9 mouse cellular contexts compared by ENCODE assay signal in genomic region chr1:133713009-133713370, GRCm38 (mm10). TPM values are rescaled to one million over a fixed set of nuclear protein-coding genes. Genes with fewer than 3 reads are reported as not detected.
A peak's percentile ranks its signal among the peaks of the same experiment; 100 is the strongest.
DNase-seq lines count a peak whose midpoint lies in the region; ATAC-seq lines count a peak whose summit lies in the region.
"Had no signal": no experiment of that assay in that cellular context is flagged by ENCODE, and none has a peak within 500 bp of the region (broad histone marks: within the 10 kb centered on the region; RNA-seq: fewer than 3 reads in every experiment).

No protein-coding gene starts in this region.

- H3K27ac ChIP-seq in hindbrain, embryonic 10.5 days: 0 out of 2 replicates have a peak overlapping the region, but pooled peaks have one; percentile 37
- H3K27ac ChIP-seq in hindbrain, embryonic 11.5 days (ENCODE audit: low read depth, low read length): no peak overlapping the region
- H3K27ac ChIP-seq in neural tube, embryonic 13.5 days (replicated peaks): 0 out of 2 replicates have a peak overlapping the region, but pooled peaks have one; percentile 14
- no peak overlapping the region for H3K27ac ChIP-seq in neural tube, embryonic 15.5 days (replicated peaks)
- no peak overlapping the region for H3K27ac ChIP-seq in hindbrain, embryonic 14.5 days
- H3K27ac ChIP-seq in intestine, embryonic 16.5 days (ENCODE audit: low read length): no peak overlapping the region

- H3K4me1 ChIP-seq in hindbrain, embryonic 10.5 days (replicated peaks): peaks cover 38% of the 10 kb centered on the region
- no peaks in the 10 kb centered on the region for H3K4me1 ChIP-seq in hindbrain, embryonic 11.5 days (replicated peaks; ENCODE audit: control insufficient read depth, insufficient read depth, low read length)
- peaks cover 14% of the 10 kb centered on the region; the same call in 1 of the 2 replicates for H3K4me1 ChIP-seq in neural tube, embryonic 13.5 days (replicated peaks)
- H3K4me1 ChIP-seq in neural tube, embryonic 15.5 days: no peaks in the 10 kb centered on the region; the same call in 1 of the 2 replicates
- peaks cover 10% of the 10 kb centered on the region; the same call in 1 of the 2 replicates for H3K4me1 ChIP-seq in hindbrain, embryonic 14.5 days (replicated peaks; ENCODE audit: control insufficient read depth, insufficient read depth, low read length)
- H3K4me1 ChIP-seq in intestine, embryonic 16.5 days (ENCODE audit: control insufficient read depth, insufficient read depth, low read length): peaks cover 6% of the 10 kb centered on the region; the same call in 1 of the 2 replicates

- H3K4me2 ChIP-seq in hindbrain, embryonic 11.5 days (replicated peaks; ENCODE audit: low read depth, low read length): no peak overlapping the region
- no peak overlapping the region for H3K4me2 ChIP-seq in neural tube, embryonic 13.5 days
- H3K4me2 ChIP-seq in neural tube, embryonic 15.5 days: no peak overlapping the region
- no peak overlapping the region for H3K4me2 ChIP-seq in hindbrain, embryonic 14.5 days (replicated peaks)
- H3K4me2 ChIP-seq in intestine, embryonic 16.5 days (ENCODE audit: low read depth, low read length): no peak overlapping the region

- no peaks in the 10 kb centered on the region for H3K9me3 ChIP-seq in hindbrain, embryonic 10.5 days
- H3K9me3 ChIP-seq in hindbrain, embryonic 11.5 days (ENCODE audit: control insufficient read depth, low read length): no peaks in the 10 kb centered on the region
- no peaks in the 10 kb centered on the region for H3K9me3 ChIP-seq in neural tube, embryonic 13.5 days
- H3K9me3 ChIP-seq in neural tube, embryonic 15.5 days (replicated peaks): no peaks in the 10 kb centered on the region
- H3K9me3 ChIP-seq in hindbrain, embryonic 14.5 days (ENCODE audit: control insufficient read depth, low read length): no peaks in the 10 kb centered on the region
- no peaks in the 10 kb centered on the region for H3K9me3 ChIP-seq in intestine, embryonic 16.5 days (ENCODE audit: control insufficient read depth, low read length)

- H3K4me3 ChIP-seq in hindbrain, embryonic 10.5 days: no peak overlapping the region
- no peak overlapping the region for H3K4me3 ChIP-seq in hindbrain, embryonic 11.5 days (ENCODE audit: low read depth, low read length)
- no peak overlapping the region for H3K4me3 ChIP-seq in neural tube, embryonic 13.5 days
- no peak overlapping the region for H3K4me3 ChIP-seq in neural tube, embryonic 15.5 days (replicated peaks)
- H3K4me3 ChIP-seq in hindbrain, embryonic 14.5 days (replicated peaks; ENCODE audit: low read length): no peak overlapping the region
- no peak overlapping the region for H3K4me3 ChIP-seq in intestine, embryonic 16.5 days (ENCODE audit: low read length)

- 38% methylated on average over 2 of the region's 2 CpGs for WGBS in hindbrain, embryonic 10.5 days
- WGBS in hindbrain, embryonic 11.5 days: 29% methylated on average over 2 of the region's 2 CpGs
- 44% methylated on average over 2 of the region's 2 CpGs for WGBS in neural tube, embryonic 13.5 days
- WGBS in neural tube, embryonic 15.5 days: 37% methylated on average over 2 of the region's 2 CpGs
- WGBS in hindbrain, embryonic 14.5 days: 33% methylated on average over 2 of the region's 2 CpGs
- WGBS in intestine, embryonic 16.5 days: 44% methylated on average over 2 of the region's 2 CpGs

- no peak for DNase-seq in hindbrain, embryonic 10.5 days (ENCODE audit: low spot score)
- no peak for DNase-seq in hindbrain, embryonic 11.5 days (ENCODE audit: low spot score)
- DNase-seq in hindbrain, embryonic 14.5 days (ENCODE audit: low spot score): peak; percentile 27
- peak; percentile 52 for DNase-seq in lung, postnatal 10 days
- no peak for DNase-seq in urinary bladder, postnatal 10 days (ENCODE audit: low spot score)
- DNase-seq: gastrocnemius, postnatal 25 days had no signal

- no peaks in the 10 kb centered on the region for H3K27me3 ChIP-seq in hindbrain, embryonic 10.5 days (ENCODE audit: insufficient read depth, poor library complexity, severe bottlenecking)
- H3K27me3 ChIP-seq in hindbrain, embryonic 11.5 days (ENCODE audit: control insufficient read depth, insufficient read depth, low read length): no peaks in the 10 kb centered on the region
- H3K27me3 ChIP-seq in neural tube, embryonic 13.5 days: no peaks in the 10 kb centered on the region
- no peaks in the 10 kb centered on the region for H3K27me3 ChIP-seq in neural tube, embryonic 15.5 days (replicated peaks)
- H3K27me3 ChIP-seq in hindbrain, embryonic 14.5 days (ENCODE audit: control insufficient read depth, insufficient read depth, low read length): no peaks in the 10 kb centered on the region
- no peaks in the 10 kb centered on the region for H3K27me3 ChIP-seq in intestine, embryonic 16.5 days (replicated peaks; ENCODE audit: control insufficient read depth, insufficient read depth, low read length)

- no peak for ATAC-seq in hindbrain, embryonic 11.5 days (ENCODE audit: low FRiP score)
- no peak for ATAC-seq in neural tube, embryonic 13.5 days (ENCODE audit: low read depth)
- ATAC-seq in neural tube, embryonic 15.5 days (ENCODE audit: low FRiP score): no peak
- ATAC-seq in hindbrain, embryonic 14.5 days (ENCODE audit: low FRiP score): peak; percentile 24; the same call in 1 of the 2 replicates
- ATAC-seq in intestine, embryonic 16.5 days: no peak

- H3K36me3 ChIP-seq in hindbrain, embryonic 10.5 days: no peaks in the 10 kb centered on the region; the same call in 1 of the 2 replicates
- H3K36me3 ChIP-seq in hindbrain, embryonic 11.5 days (ENCODE audit: control insufficient read depth, insufficient read depth, low read length): no peaks in the 10 kb centered on the region
- H3K36me3 ChIP-seq in neural tube, embryonic 13.5 days: peaks cover 40% of the 10 kb centered on the region
- peaks cover 10% of the 10 kb centered on the region; the same call in 1 of the 2 replicates for H3K36me3 ChIP-seq in neural tube, embryonic 15.5 days
- H3K36me3 ChIP-seq in hindbrain, embryonic 14.5 days (replicated peaks; ENCODE audit: control insufficient read depth, insufficient read depth): peaks cover 24% of the 10 kb centered on the region
- H3K36me3 ChIP-seq in intestine, embryonic 16.5 days (ENCODE audit: control insufficient read depth, insufficient read depth, low read length): no peaks in the 10 kb centered on the region

- no peak overlapping the region for H3K9ac ChIP-seq in hindbrain, embryonic 11.5 days (ENCODE audit: low read depth, low read length)
- no peak overlapping the region for H3K9ac ChIP-seq in neural tube, embryonic 13.5 days
- no peak overlapping the region for H3K9ac ChIP-seq in neural tube, embryonic 15.5 days (replicated peaks)
- H3K9ac ChIP-seq in hindbrain, embryonic 14.5 days: no peak overlapping the region
- no peak overlapping the region for H3K9ac ChIP-seq in intestine, embryonic 16.5 days (ENCODE audit: low read depth, low read length)

RNA-seq across cellular contexts. Expression of gene Lax1, which starts 23.1 kb away (rescaled TPM):
- 0.25 TPM in 1 of 2 replicates, not detected in the other for polyA plus RNA-seq in hindbrain, embryonic 10.5 days (2016; fragmentation: Nextera tagmentation; extraction: Ambion mirVana)
- polyA plus RNA-seq in hindbrain, embryonic 11.5 days (2014; fragmentation: Nextera tagmentation; extraction: Ambion mirVana): 0.12 and 0.22 TPM in 2 replicates
- 0.18 and 0.33 TPM in 2 replicates for polyA plus RNA-seq in neural tube, embryonic 13.5 days (2015; fragmentation: Nextera tagmentation; extraction: Ambion mirVana)
- polyA plus RNA-seq in neural tube, embryonic 15.5 days (2015; fragmentation: Nextera tagmentation; extraction: Ambion mirVana): 0.26 and 2.5 TPM in 2 replicates
- 0.13 TPM in 1 of 2 replicates, not detected in the other for polyA plus RNA-seq in hindbrain, embryonic 14.5 days (2014; fragmentation: Nextera tagmentation; extraction: Ambion mirVana)
- polyA plus RNA-seq in intestine, embryonic 16.5 days (2015; fragmentation: Nextera tagmentation; extraction: Ambion mirVana): 0.44 and 0.66 TPM in 2 replicates

RNA-seq across cellular contexts. Expression of gene Gm38394, which starts 51.9 kb away (rescaled TPM):
- 3.9 and 4.7 TPM in 2 replicates for polyA plus RNA-seq in hindbrain, embryonic 10.5 days (2016; fragmentation: Nextera tagmentation; extraction: Ambion mirVana)
- polyA plus RNA-seq in hindbrain, embryonic 11.5 days (2014; fragmentation: Nextera tagmentation; extraction: Ambion mirVana): 6.7 and 10.4 TPM in 2 replicates
- 2.8 and 3.7 TPM in 2 replicates for polyA plus RNA-seq in neural tube, embryonic 13.5 days (2015; fragmentation: Nextera tagmentation; extraction: Ambion mirVana)
- polyA plus RNA-seq in neural tube, embryonic 15.5 days (2015; fragmentation: Nextera tagmentation; extraction: Ambion mirVana): 2.7 and 2.8 TPM in 2 replicates
- polyA plus RNA-seq in hindbrain, embryonic 14.5 days (2014; fragmentation: Nextera tagmentation; extraction: Ambion mirVana): 5.3 and 5.6 TPM in 2 replicates
- polyA plus RNA-seq in intestine, embryonic 16.5 days (2015; fragmentation: Nextera tagmentation; extraction: Ambion mirVana): 3.2 TPM in 2 replicates

RNA-seq across cellular contexts. Expression of gene Zbed6, which starts 52.3 kb away (rescaled TPM):
- not detected in 2 replicates for polyA plus RNA-seq in hindbrain, embryonic 10.5 days (2016; fragmentation: Nextera tagmentation; extraction: Ambion mirVana)
- polyA plus RNA-seq in hindbrain, embryonic 11.5 days (2014; fragmentation: Nextera tagmentation; extraction: Ambion mirVana): not detected in 2 replicates
- not detected in 2 replicates for polyA plus RNA-seq in neural tube, embryonic 13.5 days (2015; fragmentation: Nextera tagmentation; extraction: Ambion mirVana)
- polyA plus RNA-seq in neural tube, embryonic 15.5 days (2015; fragmentation: Nextera tagmentation; extraction: Ambion mirVana): not detected in 2 replicates
- polyA plus RNA-seq in hindbrain, embryonic 14.5 days (2014; fragmentation: Nextera tagmentation; extraction: Ambion mirVana): not detected in 2 replicates
- not detected in 2 replicates for polyA plus RNA-seq in intestine, embryonic 16.5 days (2015; fragmentation: Nextera tagmentation; extraction: Ambion mirVana)

Comparison
In these comparisons a context has a peak if more than half of its experiments do, and no peak if none do; other contexts are left out.
1. DNase-seq: peak in hindbrain, embryonic 14.5 days (single experiment) and lung, postnatal 10 days (single experiment); none in hindbrain, embryonic 10.5 days (single experiment), hindbrain, embryonic 11.5 days (single experiment) and urinary bladder, postnatal 10 days (single experiment).
2. H3K27ac ChIP-seq: peak in hindbrain, embryonic 10.5 days (single experiment) and neural tube, embryonic 13.5 days (single experiment); none in hindbrain, embryonic 11.5 days (single experiment), neural tube, embryonic 15.5 days (single experiment), hindbrain, embryonic 14.5 days (single experiment) and intestine, embryonic 16.5 days (single experiment).